Mouse (Mus musculus): ENCODE measurements around the gene Borcs7. TPM values are rescaled to one million over a fixed set of nuclear protein-coding genes. Genes with fewer than 3 reads are reported as not detected.

Borcs7 gene
- 19.2 TPM for polyA plus RNA-seq (2015; fragmentation: Illumina TruSeq; extraction: RNeasy Lipid Tissue Mini Kit (QIAGEN cat#74804); ENCODE audit: insufficient read depth, low replicate concordance)

GRCm38 (mm10) chr19:46689460-46690372 is at the start of gene Borcs7:
Gene Borcs7 (plus strand): TSS chr19:46689906.

GRCm38 (mm10) chr19:46672766-46673418 is 16.8 kb upstream of the Borcs7 start, which contains the start of gene Cyp17a1:
Gene Cyp17a1 (minus strand): TSS chr19:46673172.

GRCm38 (mm10) chr19:46707296-46708151 is 17.8 kb downstream of the Borcs7 start, which contains the start of gene As3mt:
Gene As3mt (plus strand): TSS chr19:46707458.

Other genes starting within 250 kb of the Borcs7 start
- 13.0 TPM for gene Trim8, start 188.2 kb upstream of the Borcs7 start, polyA plus RNA-seq (2015; fragmentation: Illumina TruSeq; extraction: RNeasy Lipid Tissue Mini Kit (QIAGEN cat#74804); ENCODE audit: insufficient read depth, low replicate concordance)
- 25.3 TPM for gene Arl3, start 116.7 kb upstream of the Borcs7 start, polyA plus RNA-seq (2015; fragmentation: Illumina TruSeq; extraction: RNeasy Lipid Tissue Mini Kit (QIAGEN cat#74804); ENCODE audit: insufficient read depth, low replicate concordance)
- gene Sfxn2, start 116.5 kb upstream of the Borcs7 start, polyA plus RNA-seq (2015; fragmentation: Illumina TruSeq; extraction: RNeasy Lipid Tissue Mini Kit (QIAGEN cat#74804); ENCODE audit: insufficient read depth, low replicate concordance): 15.1 TPM
- gene Wbp1l, start 90.8 kb upstream of the Borcs7 start, polyA plus RNA-seq (2015; fragmentation: Illumina TruSeq; extraction: RNeasy Lipid Tissue Mini Kit (QIAGEN cat#74804); ENCODE audit: insufficient read depth, low replicate concordance): 35.8 TPM
- gene Cyp17a1, start 16.7 kb upstream of the Borcs7 start, polyA plus RNA-seq (2015; fragmentation: Illumina TruSeq; extraction: RNeasy Lipid Tissue Mini Kit (QIAGEN cat#74804); ENCODE audit: insufficient read depth, low replicate concordance): 0.12 TPM
- gene As3mt, start 17.6 kb downstream of the Borcs7 start, polyA plus RNA-seq (2015; fragmentation: Illumina TruSeq; extraction: RNeasy Lipid Tissue Mini Kit (QIAGEN cat#74804); ENCODE audit: insufficient read depth, low replicate concordance): 28.0 TPM
- gene Cnnm2, start 71.7 kb downstream of the Borcs7 start, polyA plus RNA-seq (2015; fragmentation: Illumina TruSeq; extraction: RNeasy Lipid Tissue Mini Kit (QIAGEN cat#74804); ENCODE audit: insufficient read depth, low replicate concordance): 2.2 TPM

All from spleen, adult 10 weeks (tissue).